Mouse (Mus musculus): ENCODE results near the gene Gabpb1. TPM values are rescaled to one million over a fixed set of nuclear protein-coding genes. Genes with fewer than 3 reads are reported as not detected.

Gene Gabpb1
- total and polyA plus RNA-seq, 3 experiments = 23.9 to 50.2 (median 50.1) TPM

DNA sequence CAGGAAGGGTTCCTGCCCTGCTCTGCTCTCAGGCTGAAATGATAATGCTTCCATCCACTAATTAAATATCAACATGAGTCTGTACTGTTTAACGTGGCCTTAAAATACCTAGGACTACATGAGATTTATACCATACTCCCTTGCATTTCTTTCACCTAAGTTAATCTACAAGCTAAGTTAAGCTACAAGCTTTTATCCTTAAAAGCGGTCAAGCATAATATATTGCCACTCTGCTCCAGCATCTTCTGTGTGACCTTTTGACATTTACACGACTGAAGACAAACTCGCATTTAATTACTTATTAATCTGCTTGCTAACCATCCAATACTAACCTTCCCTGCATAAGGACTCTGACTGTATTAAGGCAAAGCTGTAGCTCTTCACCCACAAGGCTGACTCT, 23.2 kb downstream of the Gabpb1 start:
- in situ Hi-C loops (cut with MboI; ENCODE audit: low pct_ligation_motif_present, low pct_unique_long_range_greater_than_20kb, low sequenced_read_pairs) = no loop called here
- H3K79me2 ChIP-seq (replicated peaks; ENCODE audit: control insufficient read depth, extremely low read depth, insufficient read depth, poor library complexity, severe bottlenecking) = 0 out of 2 replicates have a peak, but pooled peaks cover 2% of the 10 kb centered on the region
- H3K4me1 ChIP-seq (ENCODE audit: control insufficient read depth in 1 of 2, insufficient read depth in 2 of 2) = no peaks in the 10 kb centered on the region
- no peak overlapping the region for H3K9ac ChIP-seq (ENCODE audit: insufficient read depth, low read depth)
- H3K36me3 ChIP-seq (replicated peaks in 1 of 2; ENCODE audit: control insufficient read depth in 1 of 2, insufficient read depth in 1 of 2, low read length in 1 of 2) = peaks cover 32 to 73% of the 10 kb centered on the region in 2 experiments
- no peaks in the 10 kb centered on the region for H3K27me3 ChIP-seq (replicated peaks)
- H3K9me3 ChIP-seq (replicated peaks; ENCODE audit: low read length) = no peaks in the 10 kb centered on the region
- dilution Hi-C loops (cut with MboI; ENCODE audit: extremely low pct_ligation_motif_present, extremely low pct_unique_long_range_greater_than_20kb, low sequenced_read_pairs) = no loop called here
- TF ChIP-seq GABPA (IDR thresholded peaks at IDR 0.05; ENCODE audit: insufficient replicate concordance, low read depth, low read length) (no peak), MAX (IDR thresholded peaks at IDR 0.05; ENCODE audit: low read length) (no peak), JUND (conservative IDR thresholded peaks at IDR 0.05; ENCODE audit: low read depth, low read length) (no peak), NRF1 (IDR thresholded peaks at IDR 0.05; ENCODE audit: low read depth, low read length) (no peak), HCFC1 (IDR thresholded peaks at IDR 0.05; ENCODE audit: low read depth, low read length) (no peak), JUN (IDR thresholded peaks at IDR 0.05; ENCODE audit: insufficient read depth, low read depth, low read length) (no peak), RAD21 (IDR thresholded peaks at IDR 0.05; ENCODE audit: low read depth, low read length) (no peak), SIN3A (IDR thresholded peaks at IDR 0.05; ENCODE audit: low read length) (no peak), PAX5 (IDR thresholded peaks at IDR 0.05; ENCODE audit: low read length) (no peak), ZNF384 (IDR thresholded peaks at IDR 0.05; ENCODE audit: low read depth, low read length) (no peak), USF1 (IDR thresholded peaks at IDR 0.05; ENCODE audit: low read depth, low read length) (no peak), ZMIZ1 (IDR thresholded peaks at IDR 0.05; ENCODE audit: low read depth, low read length) (no peak)
- DNase-seq (ENCODE audit: extremely low read depth) = no peak
- no peak overlapping the region for H3K27ac ChIP-seq (ENCODE audit: insufficient read depth, low read depth)
- no peak overlapping the region for H3K4me3 ChIP-seq (replicated peaks in 1 of 3; ENCODE audit: low read depth in 2 of 3, low read length in 2 of 3, poor library complexity in 1 of 3)
- H3K4me2 ChIP-seq (ENCODE audit: insufficient read depth, low read depth, poor library complexity, severe bottlenecking) = no peak overlapping the region

GRCm38 (mm10) chr2:126647762-126648161, 28.4 kb downstream of the Gabpb1 start:
- TF ChIP-seq KAT2A (IDR thresholded peaks at IDR 0.05; ENCODE audit: insufficient replicate concordance, low read length) (no peak), USF2 (conservative IDR thresholded peaks at IDR 0.05; ENCODE audit: low read depth, low read length) (no peak), ETS1 (conservative IDR thresholded peaks at IDR 0.05; ENCODE audit: low read depth, low read length) (no peak), CTCF (conservative IDR thresholded peaks at IDR 0.05 in 1 of 2, IDR thresholded peaks at IDR 0.05 in 1 of 2; ENCODE audit: low read depth in 2 of 2, low read length in 2 of 2) (no peak), SMC3 (IDR thresholded peaks at IDR 0.05; ENCODE audit: low read depth, low read length) (no peak), MAFK (IDR thresholded peaks at IDR 0.05; ENCODE audit: insufficient replicate concordance, low read length) (no peak), JUND (conservative IDR thresholded peaks at IDR 0.05; ENCODE audit: low read depth, low read length) (no peak), CHD1 (IDR thresholded peaks at IDR 0.05; ENCODE audit: low read depth, low read length) (no peak)
- DNase-seq (ENCODE audit: extremely low read depth) = no peak
- Histone ChIP-seq H3K27ac (ENCODE audit: insufficient read depth, low read depth) (no peak overlapping the region), H3K36me3 (replicated peaks in 1 of 2; ENCODE audit: control insufficient read depth in 1 of 2, insufficient read depth in 1 of 2, low read length in 1 of 2) (peaks cover 58 to 86% of the 10 kb centered on the region in 2 experiments), H3K79me2 (replicated peaks; ENCODE audit: control insufficient read depth, extremely low read depth, insufficient read depth, poor library complexity, severe bottlenecking) (no peaks in the 10 kb centered on the region), H3K27me3 (replicated peaks) (no peaks in the 10 kb centered on the region), H3K9me3 (replicated peaks; ENCODE audit: low read length) (no peaks in the 10 kb centered on the region), H3K4me1 (ENCODE audit: control insufficient read depth in 1 of 2, insufficient read depth in 2 of 2) (peaks cover 0 to 10% of the 10 kb centered on the region in 2 experiments; a peak in 1 of 4 replicates), H3K4me3 (replicated peaks in 1 of 3; ENCODE audit: low read depth in 2 of 3, low read length in 2 of 3, poor library complexity in 1 of 3) (no peak overlapping the region), H3K9ac (ENCODE audit: insufficient read depth, low read depth) (no peak overlapping the region), H3K4me2 (ENCODE audit: insufficient read depth, low read depth, poor library complexity, severe bottlenecking) (no peak overlapping the region)
- in situ Hi-C loops (cut with MboI; ENCODE audit: low pct_ligation_motif_present, low pct_unique_long_range_greater_than_20kb, low sequenced_read_pairs) (no loop called here), dilution Hi-C loops (cut with MboI; ENCODE audit: extremely low pct_ligation_motif_present, extremely low pct_unique_long_range_greater_than_20kb, low sequenced_read_pairs) (no loop called here)
